Mouse (Mus musculus): ENCODE data around the gene Abhd11. TPM values are rescaled to one million over a fixed set of nuclear protein-coding genes. Genes with fewer than 3 reads are reported as not detected.

Abhd11 gene
- polyA plus RNA-seq, 1 experiment from 2014 or later = 41.2 TPM

GRCm38 (mm10) chr5:134970671-134971070 lies 38.3 kb upstream of the Abhd11 start:
- DNase-seq (ENCODE audit: low spot score, missing footprints) (no peak), ATAC-seq (ENCODE audit: low FRiP score) (no peak)
- H3K4me1 ChIP-seq (ENCODE audit: control insufficient read depth, insufficient read depth, low read length) = no peaks in the 10 kb centered on the region; the same call in 1 of the 2 replicates
- no peak overlapping the region for H3K9ac ChIP-seq (ENCODE audit: low read length)
- no peak overlapping the region for H3K4me2 ChIP-seq
- H3K27me3 ChIP-seq (ENCODE audit: control insufficient read depth, insufficient read depth, low read length) = no peaks in the 10 kb centered on the region; the same call in 1 of the 2 replicates
- no peak overlapping the region for H3K4me3 ChIP-seq (ENCODE audit: low read depth, low read length)
- 87% methylated on average over 8 of the region's 8 CpGs for WGBS
- H3K9me3 ChIP-seq (ENCODE audit: control insufficient read depth, low read length) = no peaks in the 10 kb centered on the region
- H3K27ac ChIP-seq (ENCODE audit: low read depth, low read length) = no peak overlapping the region
- no peaks in the 10 kb centered on the region for H3K36me3 ChIP-seq (ENCODE audit: control insufficient read depth, insufficient read depth, low read length)

GRCm38 (mm10) chr5:134973081-134973480 lies 35.9 kb upstream of the Abhd11 start:
- Histone ChIP-seq H3K27me3 (ENCODE audit: control insufficient read depth, insufficient read depth, low read length) (no peaks in the 10 kb centered on the region), H3K27ac (ENCODE audit: low read depth, low read length) (no peak overlapping the region), H3K36me3 (ENCODE audit: control insufficient read depth, insufficient read depth, low read length) (no peaks in the 10 kb centered on the region), H3K9me3 (ENCODE audit: control insufficient read depth, low read length) (no peaks in the 10 kb centered on the region), H3K9ac (ENCODE audit: low read length) (no peak overlapping the region), H3K4me1 (ENCODE audit: control insufficient read depth, insufficient read depth, low read length) (no peaks in the 10 kb centered on the region), H3K4me3 (ENCODE audit: low read depth, low read length) (no peak overlapping the region), H3K4me2 (no peak overlapping the region)
- ATAC-seq (ENCODE audit: low FRiP score) (no peak), DNase-seq (ENCODE audit: low spot score, missing footprints) (no peak)

GRCm38 (mm10) chr5:134973526-134973925 lies 35.4 kb upstream of the Abhd11 start:
- no peak for DNase-seq (ENCODE audit: low spot score, missing footprints)

GRCm38 (mm10) chr5:134974294-134974693 lies 34.7 kb upstream of the Abhd11 start:
- WGBS = 72% methylated on average over 7 of the region's 7 CpGs
- ATAC-seq (ENCODE audit: low FRiP score) = no peak

More at GRCm38 (mm10) chr5:134973526-134973925, 35.4 kb upstream of the Abhd11 start:
- H3K4me1 ChIP-seq (ENCODE audit: control insufficient read depth, insufficient read depth, low read length) = no peaks in the 10 kb centered on the region
- H3K9me3 ChIP-seq (ENCODE audit: control insufficient read depth, low read length) = no peaks in the 10 kb centered on the region
- H3K36me3 ChIP-seq (ENCODE audit: control insufficient read depth, insufficient read depth, low read length) = no peaks in the 10 kb centered on the region
- H3K27me3 ChIP-seq (ENCODE audit: control insufficient read depth, insufficient read depth, low read length) = no peaks in the 10 kb centered on the region
- ATAC-seq (ENCODE audit: low FRiP score) = no peak
- no peak overlapping the region for H3K4me2 ChIP-seq
- H3K9ac ChIP-seq (ENCODE audit: low read length) = no peak overlapping the region
- no peak overlapping the region for H3K27ac ChIP-seq (ENCODE audit: low read depth, low read length)
- H3K4me3 ChIP-seq (ENCODE audit: low read depth, low read length) = no peak overlapping the region
- WGBS = 88% methylated on average over 7 of the region's 7 CpGs

GRCm38 (mm10) chr5:134974921-134975320 lies 34.0 kb upstream of the Abhd11 start:
- H3K9ac ChIP-seq (ENCODE audit: low read length) = no peak overlapping the region
- WGBS = 68% methylated on average over 2 of the region's 2 CpGs
- no peaks in the 10 kb centered on the region for H3K27me3 ChIP-seq (ENCODE audit: control insufficient read depth, insufficient read depth, low read length)
- DNase-seq (ENCODE audit: low spot score, missing footprints) (no peak), ATAC-seq (ENCODE audit: low FRiP score) (no peak)
- H3K4me3 ChIP-seq (ENCODE audit: low read depth, low read length) = no peak overlapping the region
- H3K9me3 ChIP-seq (ENCODE audit: control insufficient read depth, low read length) = no peaks in the 10 kb centered on the region
- no peak overlapping the region for H3K4me2 ChIP-seq
- H3K27ac ChIP-seq (ENCODE audit: low read depth, low read length) = no peak overlapping the region
- H3K36me3 ChIP-seq (ENCODE audit: control insufficient read depth, insufficient read depth, low read length) = no peaks in the 10 kb centered on the region
- no peaks in the 10 kb centered on the region for H3K4me1 ChIP-seq (ENCODE audit: control insufficient read depth, insufficient read depth, low read length)

More at GRCm38 (mm10) chr5:134974294-134974693, 34.7 kb upstream of the Abhd11 start:
- no peak overlapping the region for H3K27ac ChIP-seq (ENCODE audit: low read depth, low read length)
- H3K27me3 ChIP-seq (ENCODE audit: control insufficient read depth, insufficient read depth, low read length) = no peaks in the 10 kb centered on the region
- no peak overlapping the region for H3K9ac ChIP-seq (ENCODE audit: low read length)
- no peaks in the 10 kb centered on the region for H3K36me3 ChIP-seq (ENCODE audit: control insufficient read depth, insufficient read depth, low read length)
- no peak for DNase-seq (ENCODE audit: low spot score, missing footprints)
- no peaks in the 10 kb centered on the region for H3K9me3 ChIP-seq (ENCODE audit: control insufficient read depth, low read length)
- H3K4me2 ChIP-seq = no peak overlapping the region
- no peaks in the 10 kb centered on the region for H3K4me1 ChIP-seq (ENCODE audit: control insufficient read depth, insufficient read depth, low read length)
- H3K4me3 ChIP-seq (ENCODE audit: low read depth, low read length) = no peak overlapping the region

- no peaks in the 10 kb centered on the region for H3K9me3 ChIP-seq (ENCODE audit: control insufficient read depth, low read length)
- no peak overlapping the region for H3K4me2 ChIP-seq
- ATAC-seq (ENCODE audit: low FRiP score) = no peak
- H3K9ac ChIP-seq (ENCODE audit: low read length) = no peak overlapping the region
- no peak overlapping the region for H3K4me3 ChIP-seq (ENCODE audit: low read depth, low read length)
- no peaks in the 10 kb centered on the region for H3K4me1 ChIP-seq (ENCODE audit: control insufficient read depth, insufficient read depth, low read length)
- WGBS = 90% methylated on average over 2 of the region's 2 CpGs
- H3K27ac ChIP-seq (ENCODE audit: low read depth, low read length) = no peak overlapping the region
- H3K27me3 ChIP-seq (ENCODE audit: control insufficient read depth, insufficient read depth, low read length) = no peaks in the 10 kb centered on the region
- DNase-seq (ENCODE audit: low spot score, missing footprints) = no peak
- no peaks in the 10 kb centered on the region for H3K36me3 ChIP-seq (ENCODE audit: control insufficient read depth, insufficient read depth, low read length)
Measured at GRCm38 (mm10) chr5:134976164-134976563, 32.8 kb upstream of the Abhd11 start.

- Histone ChIP-seq H3K4me2 (no peak overlapping the region), H3K27ac (ENCODE audit: low read depth, low read length) (no peak overlapping the region), H3K4me1 (ENCODE audit: control insufficient read depth, insufficient read depth, low read length) (no peaks in the 10 kb centered on the region), H3K4me3 (ENCODE audit: low read depth, low read length) (no peak overlapping the region), H3K27me3 (ENCODE audit: control insufficient read depth, insufficient read depth, low read length) (no peaks in the 10 kb centered on the region), H3K9me3 (ENCODE audit: control insufficient read depth, low read length) (no peaks in the 10 kb centered on the region), H3K36me3 (ENCODE audit: control insufficient read depth, insufficient read depth, low read length) (no peaks in the 10 kb centered on the region), H3K9ac (ENCODE audit: low read length) (no peak overlapping the region)
- WGBS = 83% methylated on average over 14 of the region's 14 CpGs
- DNase-seq (ENCODE audit: low spot score, missing footprints) (no peak), ATAC-seq (ENCODE audit: low FRiP score) (no peak)
Measured at GRCm38 (mm10) chr5:134976577-134977250, 32.2 kb upstream of the Abhd11 start.

- no peak overlapping the region for H3K4me3 ChIP-seq (ENCODE audit: low read depth, low read length)
- no peak for DNase-seq (ENCODE audit: low spot score, missing footprints)
- no peak overlapping the region for H3K27ac ChIP-seq (ENCODE audit: low read depth, low read length)
- no peak overlapping the region for H3K4me2 ChIP-seq
- WGBS = 84% methylated on average over 4 of the region's 4 CpGs
- no peak for ATAC-seq (ENCODE audit: low FRiP score)
- no peaks in the 10 kb centered on the region for H3K4me1 ChIP-seq (ENCODE audit: control insufficient read depth, insufficient read depth, low read length)
- H3K27me3 ChIP-seq (ENCODE audit: control insufficient read depth, insufficient read depth, low read length) = no peaks in the 10 kb centered on the region
- H3K9me3 ChIP-seq (ENCODE audit: control insufficient read depth, low read length) = no peaks in the 10 kb centered on the region
- H3K9ac ChIP-seq (ENCODE audit: low read length) = no peak overlapping the region
- H3K36me3 ChIP-seq (ENCODE audit: control insufficient read depth, insufficient read depth, low read length) = no peaks in the 10 kb centered on the region
Measured at GRCm38 (mm10) chr5:134977837-134978236, 31.1 kb upstream of the Abhd11 start.

GRCm38 (mm10) chr5:134981149-134981548 lies 27.8 kb upstream of the Abhd11 start:
- Histone ChIP-seq H3K27ac (ENCODE audit: low read depth, low read length) (no peak overlapping the region), H3K4me1 (ENCODE audit: control insufficient read depth, insufficient read depth, low read length) (peaks cover 7% of the 10 kb centered on the region; the same call in 1 of the 2 replicates), H3K4me3 (ENCODE audit: low read depth, low read length) (no peak overlapping the region), H3K9ac (ENCODE audit: low read length) (no peak overlapping the region), H3K27me3 (ENCODE audit: control insufficient read depth, insufficient read depth, low read length) (peaks cover 15% of the 10 kb centered on the region), H3K9me3 (ENCODE audit: control insufficient read depth, low read length) (no peaks in the 10 kb centered on the region), H3K36me3 (ENCODE audit: control insufficient read depth, insufficient read depth, low read length) (no peaks in the 10 kb centered on the region), H3K4me2 (no peak overlapping the region)
- ATAC-seq (ENCODE audit: low FRiP score) (no peak), DNase-seq (ENCODE audit: low spot score, missing footprints) (no peak)
- 68% methylated on average over 10 of the region's 10 CpGs for WGBS

Measured in midbrain, embryonic 11.5 days (tissue).